Mouse (Mus musculus): Measurements from ENCODE around the gene Bptf. TPM values are rescaled to one million over a fixed set of nuclear protein-coding genes. Genes with fewer than 3 reads are reported as not detected.
"Not testable (repeated sequence)": the region's sequence is repeated elsewhere in the genome, so short reads cannot be mapped to it uniquely, and the experiment has no call there.

Gene Bptf
- total RNA-seq, 2 experiments from 2014 or later: 40.7 to 44.7 TPM

GRCm38 (mm10) chr11:107017339-107017886 is 114.5 kb downstream of the Bptf start:
- DNase-seq: no peak

GRCm38 (mm10) chr11:107016893-107017292 is 115.0 kb downstream of the Bptf start:
- no peak for DNase-seq

GRCm38 (mm10) chr11:107015535-107016187 is 116.3 kb downstream of the Bptf start:
- DNase-seq: not testable (repeated sequence)

GRCm38 (mm10) chr11:107014597-107015309 is 117.2 kb downstream of the Bptf start:
- DNase-seq: peak; percentile 26 to 45

DNA sequence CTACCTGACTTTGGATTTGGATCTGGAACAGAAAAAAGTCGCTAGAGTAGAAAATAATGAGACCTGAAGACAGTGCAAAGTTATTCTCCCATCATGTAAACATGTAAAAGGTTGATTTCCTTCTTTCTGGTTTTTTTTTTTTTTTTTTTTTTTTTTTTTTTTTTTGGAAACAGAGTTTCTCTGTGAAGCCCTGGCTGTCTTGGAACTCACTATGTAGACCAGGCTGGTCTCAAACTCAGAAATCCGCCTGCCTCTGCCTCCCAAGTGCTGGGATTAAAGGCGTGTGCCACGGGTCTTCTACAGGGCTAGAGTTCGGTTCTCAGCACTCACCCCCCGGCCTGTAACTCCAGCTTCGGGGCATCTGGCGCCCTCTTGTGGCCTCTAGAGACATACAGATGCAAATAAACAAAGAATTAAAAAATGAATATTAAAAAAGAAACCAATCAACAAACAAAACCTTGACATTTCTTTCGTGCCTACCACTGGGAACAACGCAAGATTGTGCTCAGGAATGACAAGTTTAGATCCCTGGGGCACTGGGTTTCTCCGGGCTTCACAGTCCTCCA is 117.8 kb downstream of the Bptf start:
- no peak for DNase-seq

DNA sequence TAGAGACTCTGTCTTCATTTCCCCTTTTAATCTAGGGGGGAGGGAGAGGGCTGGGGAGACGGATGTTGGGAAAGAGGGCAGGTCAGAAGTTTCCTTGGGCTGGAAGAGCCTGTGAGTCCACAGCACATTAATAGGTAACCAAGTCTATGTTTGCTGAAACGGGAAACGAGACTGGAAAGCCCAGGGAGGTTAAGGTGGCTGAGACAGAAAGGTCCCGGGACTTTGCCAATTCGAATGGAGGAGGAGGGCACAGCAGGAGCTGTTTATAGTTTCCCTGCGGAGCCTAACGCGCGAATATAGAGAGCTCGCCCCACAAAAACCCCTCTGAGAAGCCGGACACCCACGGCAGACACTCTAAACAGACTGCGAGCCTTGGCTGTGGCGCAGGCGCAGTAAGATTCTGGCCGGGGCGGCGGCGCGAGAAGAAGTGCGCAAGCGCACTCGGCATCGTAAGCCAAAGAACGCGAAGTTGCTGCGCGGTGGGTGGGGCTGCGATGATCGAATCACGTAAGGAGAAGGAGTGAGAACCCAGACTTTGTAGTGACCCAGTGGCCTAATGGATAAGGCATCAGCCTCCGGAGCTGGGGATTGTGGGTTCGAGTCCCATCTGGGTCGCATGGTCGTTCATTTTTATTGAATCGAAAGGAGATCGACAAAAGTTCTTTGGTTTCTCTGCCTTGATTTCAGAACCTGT is 119.5 kb downstream of the Bptf start:
- peak; percentile 97 to 98 for DNase-seq

DNA sequence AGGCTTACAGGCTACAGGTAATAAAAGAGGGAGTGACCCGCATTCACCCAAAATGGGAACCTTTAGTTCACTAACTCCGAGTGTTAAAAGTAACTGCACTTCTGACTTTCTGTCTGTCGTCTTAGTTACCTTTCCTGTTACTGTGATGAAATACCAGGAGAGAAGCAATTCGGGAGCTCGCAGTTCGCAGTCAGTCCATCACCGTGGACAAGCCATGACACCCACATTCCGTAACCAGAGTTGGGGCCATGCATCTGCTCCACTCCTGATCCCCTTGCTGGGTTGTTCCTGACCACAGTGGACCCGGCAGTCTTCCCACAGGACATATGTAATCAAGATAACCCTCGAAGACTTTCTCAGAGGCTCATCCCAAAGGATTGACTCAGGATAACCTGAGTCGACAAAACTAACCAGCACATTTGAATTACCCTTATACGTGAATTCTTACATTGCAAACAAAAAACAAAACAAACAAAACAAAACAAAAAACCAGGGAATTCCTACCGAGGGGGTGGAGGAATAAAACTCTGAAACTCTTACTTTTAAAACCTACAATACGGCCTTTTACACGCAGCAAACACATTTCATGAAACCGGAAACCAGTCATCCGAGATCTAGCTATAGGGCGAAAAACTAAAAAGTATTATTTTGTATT is 120.1 kb downstream of the Bptf start:
- no peak for DNase-seq

- DNase-seq: no peak
These were observed 120.8 kb downstream of the Bptf start for GRCm38 (mm10) chr11:107011171-107011570.

GRCm38 (mm10) chr11:107010447-107010846 is 121.5 kb downstream of the Bptf start:
- no peak for DNase-seq

- peak; percentile 32 to 44 for DNase-seq
These were observed 126.4 kb downstream of the Bptf start for GRCm38 (mm10) chr11:107005538-107005937.

- no peak for DNase-seq
These were observed 129.9 kb downstream of the Bptf start for GRCm38 (mm10) chr11:107001760-107002675.

DNA sequence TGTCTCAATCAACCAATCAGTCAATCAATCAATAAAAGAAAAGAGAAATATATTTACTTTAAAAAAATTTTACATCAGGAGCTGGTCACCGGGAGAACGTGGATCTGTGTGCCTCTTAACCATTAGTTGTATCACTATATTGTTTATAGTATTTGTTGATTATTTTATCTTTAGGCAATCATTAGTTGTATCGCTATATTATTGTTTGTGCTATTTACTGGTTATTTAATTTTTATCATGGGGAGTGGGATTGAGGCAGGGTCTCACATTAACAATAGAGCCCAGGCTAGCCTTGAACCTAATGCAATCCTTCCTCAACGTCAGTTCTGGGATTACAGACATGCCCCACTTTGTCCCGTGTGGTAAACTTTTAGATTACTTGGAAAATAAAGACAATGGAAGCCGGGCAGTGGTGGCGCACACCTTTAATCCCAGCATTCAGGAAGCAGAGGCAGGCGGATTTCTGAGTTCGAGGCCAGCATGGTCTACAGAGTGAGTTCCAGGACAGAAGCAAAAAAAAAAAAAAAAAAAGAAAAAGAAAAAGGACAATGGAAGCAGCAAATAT is 131.9 kb downstream of the Bptf start:
- DNase-seq: no peak

- DNase-seq: peak; percentile 91 to 93
These were observed 132.6 kb downstream of the Bptf start, which contains the start of gene Kpna2 for GRCm38 (mm10) chr11:106999151-106999948. TSS of gene Kpna2 (minus strand) at chr11:106999541.

DNA sequence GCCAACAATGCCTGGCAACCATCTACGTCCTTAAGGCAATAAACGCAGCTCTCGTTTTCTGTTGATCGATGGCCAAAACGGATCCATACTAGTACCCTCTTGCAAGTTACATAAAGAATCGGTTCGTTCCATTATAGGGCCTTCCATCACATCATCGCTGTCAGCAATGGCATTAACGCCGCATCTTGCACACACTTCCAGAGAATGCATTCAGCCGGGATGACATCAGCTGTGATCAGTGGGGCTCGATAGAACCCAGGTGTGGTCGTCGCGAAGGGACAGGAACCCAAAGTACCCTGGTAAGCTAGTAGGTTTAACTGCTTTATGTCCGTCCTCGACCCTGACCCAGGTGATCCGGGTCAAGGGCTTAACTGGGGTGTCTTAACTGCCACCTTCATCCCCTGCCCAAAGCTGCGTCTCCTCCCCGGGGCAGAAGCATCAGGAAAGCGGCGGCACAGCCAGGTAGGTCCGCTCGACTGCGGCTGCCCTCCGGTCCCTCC is 133.2 kb downstream of the Bptf start:
- DNase-seq: peak; percentile 28 to 30

DNA sequence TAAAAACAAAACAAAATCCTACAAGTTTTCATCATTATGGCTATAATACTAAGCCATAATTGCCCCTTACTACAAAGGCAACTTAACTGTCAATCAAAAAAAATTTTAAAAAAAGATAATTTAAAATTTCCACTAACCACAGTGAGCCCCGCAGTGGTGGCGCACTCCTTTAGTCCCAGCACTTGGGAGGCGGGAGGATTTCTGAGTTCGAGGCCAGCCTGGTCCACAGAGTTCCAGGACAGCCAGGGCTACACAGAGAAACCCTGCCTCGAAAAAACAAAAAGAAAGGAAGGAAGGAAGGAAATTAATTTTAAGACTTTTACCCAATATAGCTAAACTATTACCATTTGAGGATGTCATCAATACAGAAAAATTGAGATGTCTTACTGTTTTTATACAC is 134.0 kb downstream of the Bptf start:
- DNase-seq: no peak

DNA sequence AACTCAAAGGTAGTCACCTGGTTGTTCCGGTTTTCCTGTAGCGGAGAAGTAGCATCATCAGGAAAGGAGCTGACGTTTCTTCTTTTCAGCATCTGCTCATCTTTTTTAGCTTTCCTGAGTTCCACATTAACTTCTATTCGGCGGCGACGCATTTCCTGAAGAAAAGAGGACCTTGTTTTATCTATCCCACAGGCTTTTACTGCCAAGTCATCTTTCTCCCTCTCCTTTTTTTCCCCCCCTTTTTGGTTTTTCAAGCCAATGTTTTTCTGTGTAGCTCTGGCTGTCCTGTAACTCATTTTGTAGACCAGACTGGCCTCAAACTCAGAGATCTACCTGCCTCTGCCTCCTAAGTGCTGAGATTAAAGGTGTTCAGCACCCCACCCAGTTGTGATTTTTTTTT is 135.4 kb downstream of the Bptf start:
- DNase-seq: not testable (repeated sequence)

DNA sequence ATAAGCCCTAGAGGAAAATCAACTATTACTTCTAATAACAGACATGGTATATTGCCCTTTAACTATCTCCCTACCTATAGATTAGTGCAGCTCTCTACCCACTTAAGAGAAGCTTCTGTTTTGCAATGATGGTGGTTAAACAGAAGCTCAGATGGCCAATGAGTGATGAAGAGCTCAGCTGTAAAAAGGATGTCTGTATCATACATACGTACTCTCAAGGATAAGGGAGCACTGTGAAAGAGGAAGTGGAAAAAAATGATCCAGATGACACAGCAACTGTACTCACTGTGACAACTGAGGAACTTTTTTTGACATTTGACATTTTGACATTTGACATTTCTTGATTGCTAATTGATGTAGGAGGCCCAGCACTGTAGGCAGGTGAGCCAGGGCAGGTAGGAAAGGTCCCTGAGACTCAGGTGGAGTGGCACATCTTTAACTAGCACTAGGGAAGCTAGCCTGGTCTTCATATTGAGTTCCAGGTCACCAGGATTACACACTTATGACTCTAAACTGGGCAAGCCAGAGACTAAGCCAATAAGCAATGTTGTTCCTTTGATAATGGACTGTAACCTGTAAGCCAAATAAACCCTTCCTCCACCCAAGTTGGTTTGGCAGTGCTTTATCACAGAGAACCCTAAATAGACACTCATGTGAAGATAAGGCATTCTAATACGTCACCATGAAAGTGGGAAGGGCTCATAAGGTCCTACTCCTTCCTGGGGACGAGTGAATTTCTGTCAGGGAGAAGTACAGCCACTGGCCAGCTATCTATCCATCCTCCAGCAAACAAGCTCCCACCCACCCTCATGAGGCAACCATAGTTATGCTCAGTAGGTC is 137.5 kb downstream of the Bptf start:
- no peak for DNase-seq

GRCm38 (mm10) chr11:106987384-106987783 is 144.5 kb downstream of the Bptf start:
- DNase-seq: no peak

All from adrenal gland, postnatal 36 days (tissue).